Mouse (Mus musculus) R1 (cell line): ENCODE results near the gene Dmkn.
"Not testable (repeated sequence)": the region's sequence is repeated elsewhere in the genome, so short reads cannot be mapped to it uniquely, and the experiment has no call there.

Experiments
- DNase-seq: peaks from one replicate; pipeline ENCODE4 v3.0.0-alpha.2; 2018; ENCODE audit warnings: low read depth, low spot score

Dmkn gene

GRCm38 (mm10) chr7:30763456-30763855 is at the start of gene Dmkn:
TSS of gene Dmkn (plus strand) at chr7:30763756.
- DNase-seq = no peak

DNA sequence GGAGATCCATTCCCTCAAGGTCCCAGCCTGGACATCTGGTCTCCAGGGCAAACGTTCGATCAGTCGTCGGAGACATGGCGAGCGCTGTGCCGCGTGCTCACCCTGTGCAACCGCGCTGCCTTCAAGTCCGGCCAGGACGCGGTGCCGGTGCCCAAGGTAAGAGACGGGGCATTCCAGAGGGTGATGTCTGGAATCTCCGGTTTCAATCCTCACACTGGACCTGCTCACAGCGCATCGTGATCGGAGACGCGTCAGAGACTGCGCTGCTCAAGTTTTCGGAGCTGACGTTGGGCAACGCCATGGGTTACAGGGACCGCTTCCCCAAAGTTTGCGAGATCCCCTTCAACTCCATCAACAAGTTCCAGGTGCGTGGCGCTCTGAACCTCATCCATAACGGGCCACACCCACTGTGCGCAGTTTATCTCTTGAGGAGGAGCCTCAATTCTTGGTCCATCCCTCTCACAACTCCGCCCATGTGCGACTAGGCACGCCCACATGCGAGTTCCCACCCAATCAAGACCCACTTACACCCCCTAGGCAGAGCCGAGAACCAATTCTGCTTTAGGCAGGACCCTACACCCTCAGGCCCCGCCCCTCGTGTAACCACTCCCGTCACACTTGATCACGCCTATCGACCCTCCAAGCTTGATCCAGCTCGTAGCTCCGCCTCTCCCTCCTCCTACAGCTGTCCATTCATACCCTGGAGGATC is 46.4 kb upstream of the Dmkn start:
- peak; percentile 100 for DNase-seq

GRCm38 (mm10) chr7:30717716-30718046 is 45.9 kb upstream of the Dmkn start:
- no peak for DNase-seq

GRCm38 (mm10) chr7:30719669-30720068 is 43.9 kb upstream of the Dmkn start:
- DNase-seq = no peak

- DNase-seq = no peak
Measured at GRCm38 (mm10) chr7:30721286-30721685, 42.3 kb upstream of the Dmkn start.

GRCm38 (mm10) chr7:30723274-30723953 is 40.1 kb upstream of the Dmkn start:
- no peak for DNase-seq

DNA sequence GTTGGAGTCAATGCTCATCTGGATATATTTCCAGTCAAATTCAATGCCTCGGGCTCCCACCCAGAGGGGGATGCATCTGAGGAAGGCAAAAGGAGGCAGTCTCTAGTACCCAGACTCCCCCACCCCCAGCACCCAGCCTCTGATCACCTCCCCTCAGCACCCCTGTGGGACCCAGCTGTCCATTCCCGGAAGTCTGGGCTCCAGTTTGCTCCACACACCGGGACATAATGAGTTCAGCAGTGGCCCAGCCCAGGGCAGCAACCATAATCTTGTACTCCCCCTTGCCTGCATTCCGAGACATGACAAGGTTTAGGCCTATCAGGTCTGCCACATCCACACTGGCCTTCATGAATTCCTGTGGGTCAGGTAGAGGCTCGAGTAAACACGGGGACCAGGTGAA is 35.3 kb upstream of the Dmkn start:
- DNase-seq = no peak

DNA sequence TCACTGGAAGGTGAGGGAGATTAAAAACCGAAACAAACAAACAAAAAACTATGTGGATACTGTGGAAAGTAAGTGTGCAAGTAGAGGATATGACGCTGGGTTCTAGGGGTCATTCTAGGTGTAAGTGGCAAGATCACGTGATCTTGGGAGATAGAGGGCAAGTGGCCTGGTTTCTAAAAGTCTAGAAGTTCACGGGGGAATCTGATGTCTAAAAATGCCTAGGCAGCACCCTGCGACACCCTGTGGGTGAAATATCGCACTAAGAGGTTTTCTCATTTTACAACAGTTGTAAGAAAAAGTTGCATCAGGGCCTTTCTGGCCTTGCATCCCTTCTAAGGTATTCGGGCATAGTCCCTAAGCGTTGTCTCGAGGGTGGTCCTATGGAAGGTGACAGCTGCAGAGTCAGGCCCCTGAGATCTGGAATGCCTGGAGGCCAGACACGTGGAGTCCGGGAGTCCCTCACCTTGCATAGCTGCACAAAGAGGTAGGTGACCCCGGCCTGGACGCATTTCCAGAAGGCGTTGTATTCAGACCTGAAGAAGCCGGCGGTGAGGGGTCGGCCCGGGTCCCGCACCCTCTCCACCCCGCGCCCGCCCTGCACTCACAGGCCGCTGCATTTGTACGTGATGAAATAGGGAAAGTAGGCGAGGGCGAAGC is 34.7 kb upstream of the Dmkn start:
- no peak for DNase-seq

- DNase-seq = peak; percentile 98
Measured at GRCm38 (mm10) chr7:30729396-30730063, 34.0 kb upstream of the Dmkn start, which contains the start of gene Tmem147. TSS of gene Tmem147 (minus strand) at chr7:30729540.

DNA sequence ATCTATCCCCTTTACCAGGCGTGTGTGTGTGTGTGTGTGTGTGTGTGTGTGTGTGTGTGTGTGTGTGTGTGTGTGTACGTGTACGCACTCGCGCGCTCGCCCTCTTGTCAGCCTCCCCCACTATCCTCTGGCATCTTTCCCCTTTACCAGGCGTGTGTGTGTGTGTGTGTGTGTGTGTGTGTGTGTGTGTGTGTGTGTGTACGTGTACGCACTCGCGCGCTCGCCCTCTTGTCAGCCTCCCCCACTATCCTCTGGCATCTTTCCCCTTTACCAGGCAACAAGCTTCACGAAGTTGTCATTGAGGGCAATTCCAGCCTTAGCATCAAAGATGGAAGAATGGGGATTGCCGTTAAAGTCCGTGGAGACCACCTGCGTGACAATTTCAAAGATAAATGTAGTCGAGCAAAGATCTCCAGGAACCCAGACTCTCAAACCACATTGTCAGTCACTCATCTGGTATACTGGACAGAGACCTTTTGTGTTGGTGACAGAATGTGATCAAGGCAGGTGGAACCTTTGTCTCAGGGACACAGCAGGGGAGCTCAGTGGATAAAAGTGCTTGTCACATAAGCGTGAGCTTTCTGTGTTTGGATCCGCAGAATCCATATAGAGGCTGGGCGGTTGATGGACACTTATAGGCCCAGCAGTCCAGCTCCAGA is 33.4 kb upstream of the Dmkn start:
- peak; percentile 32 for DNase-seq

- DNase-seq = peak; percentile 25
Measured at GRCm38 (mm10) chr7:30736211-30736610, 27.3 kb upstream of the Dmkn start.

DNA sequence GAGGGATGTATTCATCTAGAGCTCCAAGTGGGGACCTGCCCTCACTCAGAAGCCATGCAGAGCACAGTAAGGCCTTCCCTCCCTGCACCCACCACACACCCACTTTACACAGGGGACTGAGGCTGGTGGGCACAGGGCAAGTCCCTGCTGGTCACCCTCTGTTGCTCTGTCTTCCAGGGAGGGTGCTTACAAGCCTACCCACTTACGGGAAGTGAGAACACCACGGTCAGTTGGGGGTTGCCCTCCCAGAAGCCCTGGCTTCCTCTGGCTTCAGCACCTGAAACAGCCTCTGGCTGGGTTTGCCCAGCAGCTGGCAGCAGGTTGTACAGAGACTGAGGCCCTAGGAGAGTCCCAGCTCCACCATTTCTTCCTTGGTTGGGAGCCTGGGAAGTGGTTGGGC is 21.0 kb upstream of the Dmkn start:
- DNase-seq = not testable (repeated sequence)

- not testable (repeated sequence) for DNase-seq
Measured at GRCm38 (mm10) chr7:30743617-30744016, 19.9 kb upstream of the Dmkn start, which contains the start of gene Gapdhs. TSS of gene Gapdhs (minus strand) at chr7:30743681.

- no peak for DNase-seq
Measured at GRCm38 (mm10) chr7:30744022-30744598, 19.4 kb upstream of the Dmkn start.

DNA sequence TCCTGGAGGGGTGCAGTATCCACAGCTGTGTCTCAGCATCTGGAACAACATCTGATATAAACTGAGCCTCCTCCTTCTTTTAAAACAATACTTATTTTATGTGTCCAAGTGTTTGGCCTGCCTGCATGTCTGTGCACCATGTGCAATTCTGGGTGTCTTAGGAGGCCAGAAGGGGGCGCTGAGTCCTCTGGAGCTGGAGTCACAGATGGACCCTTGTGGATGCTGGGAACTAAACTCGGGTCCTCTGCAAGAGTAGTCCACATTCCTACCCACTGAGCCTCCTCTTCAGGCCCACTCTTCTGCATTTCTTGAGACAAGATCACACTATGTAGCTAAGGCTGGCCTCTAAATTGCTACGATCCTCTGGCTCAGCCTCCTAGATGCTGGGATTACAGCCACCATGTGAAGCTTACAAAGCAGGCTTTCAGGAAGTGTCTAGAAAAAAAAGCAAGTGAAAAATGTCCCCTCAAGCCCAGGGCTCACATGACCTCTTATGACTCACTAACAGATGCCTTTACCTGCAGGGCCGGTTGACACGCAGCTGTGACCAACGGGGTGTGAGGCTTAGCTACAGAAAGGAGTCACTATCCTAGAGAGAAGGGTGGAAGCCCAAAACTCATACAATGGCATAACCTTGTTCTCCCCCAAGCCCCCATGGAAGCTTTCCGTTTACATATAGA is 15.9 kb upstream of the Dmkn start:
- peak; percentile 62 for DNase-seq

- DNase-seq = no peak
Measured at GRCm38 (mm10) chr7:30749824-30750606, 13.5 kb upstream of the Dmkn start.

DNA sequence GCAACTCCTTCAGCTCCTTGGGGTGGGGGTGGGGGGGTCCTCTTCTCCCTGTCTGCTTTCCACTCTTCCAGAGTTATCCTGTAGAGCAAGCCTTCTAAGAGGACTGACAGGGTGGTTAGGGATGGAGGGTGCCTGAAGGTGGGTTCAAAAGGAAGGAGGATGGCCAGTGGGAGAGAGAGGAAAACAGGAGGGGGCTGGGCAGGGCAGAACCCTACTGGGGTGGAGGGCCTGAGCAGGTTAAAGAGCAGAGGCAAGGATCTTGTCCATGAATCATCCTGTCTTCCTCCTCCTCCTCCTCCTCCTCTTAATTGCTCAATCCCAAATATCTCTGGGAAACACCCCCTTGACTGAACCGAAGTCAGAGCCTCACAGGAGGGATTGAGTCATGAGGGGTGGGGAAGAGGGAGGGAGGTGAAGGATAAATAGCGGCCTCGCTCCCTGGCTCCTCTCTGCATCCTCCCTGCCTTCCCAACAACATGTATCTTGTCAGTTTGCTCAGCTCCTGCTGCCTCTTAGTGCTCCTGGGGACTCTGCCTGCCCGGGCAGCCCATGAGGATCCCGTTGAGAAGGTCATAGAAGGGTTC is 12.4 kb upstream of the Dmkn start, which contains the start of gene Sbsn:
Gene Sbsn, plus strand, starts transcription at position 386 of the 584 bp plus-strand sequence.
- no peak for DNase-seq

GRCm38 (mm10) chr7:30757001-30757400 is 6.6 kb upstream of the Dmkn start:
- peak; percentile 42 for DNase-seq

DNA sequence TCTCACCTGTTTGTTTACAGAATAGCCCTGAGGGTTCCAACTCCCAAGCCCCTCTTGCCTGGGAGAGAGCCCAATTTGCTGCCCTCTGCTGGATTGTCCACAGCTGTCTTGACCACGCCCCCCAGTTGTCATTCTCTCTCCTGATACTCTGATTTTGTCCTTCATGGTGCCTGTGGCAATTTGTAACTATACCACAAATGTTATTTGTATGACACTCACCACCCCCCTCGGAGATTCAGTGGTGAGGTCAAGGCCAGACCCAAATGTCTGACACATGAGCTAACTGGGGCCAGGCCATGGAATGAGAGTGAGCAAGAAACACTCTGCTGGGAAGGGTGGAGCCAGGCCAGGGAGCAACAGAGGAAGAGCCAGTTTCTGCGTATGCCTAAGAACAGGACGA is 4.7 kb upstream of the Dmkn start:
- peak; percentile 37 for DNase-seq
